Mouse (Mus musculus) adrenal gland, postnatal 10 days (tissue): ENCODE measurements around the gene Sco2. TPM values are rescaled to one million over a fixed set of nuclear protein-coding genes. Genes with fewer than 3 reads are reported as not detected.
A peak's percentile ranks its signal among the peaks of the same experiment; 100 is the strongest.

Experiments used
- DNase-seq: peaks from one replicate; pipeline ENCODE4 v3.0.0; 2021; ENCODE audit warnings: mixed read lengths
- long read RNA-seq, 2 experiments: library from polyadenylated mRNA; stranded (forward); transcript quantifications; one replicate each; pipeline ENCODE4 v2.0.0; 2021
- total RNA-seq, 2 experiments: library from RNA; stranded (reverse); gene quantifications; 2 replicates each; pipeline ENCODE4 v1.2.3; 2021

Gene Sco2
- 10 to 100 TPM; 34.7 to 43.7 TPM for total RNA-seq
- long read RNA-seq, experiment 1, transcript Sco2-202 (2 exons, 1,250 nt) = minor isoform, 10 of 54 reads
- long read RNA-seq, experiment 1, transcript Sco2-201 (3 exons, 1,145 nt) = major isoform, 16 of 54 reads
- long read RNA-seq, experiment 1, partial matches to known transcripts = 27 of 54 reads
- long read RNA-seq, experiment 1, other reads (novel, unspliced or antisense) = 1 of 54 reads
- long read RNA-seq, experiment 2, transcript Sco2-201 (3 exons, 1,145 nt) = major isoform, 16 of 33 reads
- long read RNA-seq, experiment 2, partial matches to known transcripts = 14 of 33 reads
- long read RNA-seq, experiment 2, other reads (novel, unspliced or antisense) = 0 of 33 reads

GRCm38 (mm10) chr15:89373762-89374248, at the start of gene Sco2:
Gene Sco2, minus strand, starts transcription at chr15:89373846.
- DNase-seq = peak; percentile 96

- DNase-seq = no peak
Observed at GRCm38 (mm10) chr15:89421938-89422337, 48.3 kb upstream of the Sco2 start.

GRCm38 (mm10) chr15:89415282-89415681, 41.6 kb upstream of the Sco2 start:
- DNase-seq = no peak

GRCm38 (mm10) chr15:89410118-89410517, 36.5 kb upstream of the Sco2 start, which contains the start of gene Syce3:
Gene Syce3, minus strand, starts transcription at chr15:89410503.
- no peak for DNase-seq

- no peak for DNase-seq
Observed at GRCm38 (mm10) chr15:89406691-89407090, 33.0 kb upstream of the Sco2 start.

DNA sequence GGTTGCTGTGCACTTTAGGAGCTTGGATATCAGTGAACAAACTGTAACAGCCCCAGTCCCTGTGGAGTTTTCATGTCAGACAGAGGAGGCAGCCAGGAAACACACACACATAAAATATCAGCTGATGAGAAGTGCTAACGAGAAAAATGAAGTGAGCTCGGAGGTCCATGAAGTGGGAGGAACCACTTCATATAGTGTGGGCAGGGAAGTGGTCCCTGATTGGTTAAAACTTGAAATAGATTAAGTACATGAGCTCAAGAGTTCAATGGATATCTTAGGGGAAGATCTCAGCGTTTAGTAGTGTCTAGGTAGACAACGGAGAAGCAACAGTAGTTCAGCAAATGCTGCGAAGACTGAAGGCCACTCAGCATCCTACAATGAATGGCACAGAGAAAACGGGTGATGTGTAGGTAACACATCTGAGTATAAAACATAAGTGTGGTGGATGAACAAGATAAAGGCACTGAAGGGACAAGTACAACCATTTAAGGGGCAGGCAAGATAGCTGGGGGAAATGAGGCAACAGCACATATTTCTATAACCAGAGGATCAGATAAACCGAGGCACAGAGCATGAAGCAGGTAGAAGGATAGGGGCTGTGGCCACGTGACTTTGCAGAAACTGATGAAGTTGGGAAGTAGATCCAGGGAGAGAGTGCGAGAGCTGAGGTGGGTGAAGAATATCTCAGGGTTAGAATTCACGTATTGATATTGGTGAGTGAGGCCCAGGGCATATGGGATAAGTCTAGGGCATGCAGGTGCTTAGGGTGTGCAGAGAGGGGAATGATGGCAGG, 31.4 kb upstream of the Sco2 start:
- no peak for DNase-seq

DNA sequence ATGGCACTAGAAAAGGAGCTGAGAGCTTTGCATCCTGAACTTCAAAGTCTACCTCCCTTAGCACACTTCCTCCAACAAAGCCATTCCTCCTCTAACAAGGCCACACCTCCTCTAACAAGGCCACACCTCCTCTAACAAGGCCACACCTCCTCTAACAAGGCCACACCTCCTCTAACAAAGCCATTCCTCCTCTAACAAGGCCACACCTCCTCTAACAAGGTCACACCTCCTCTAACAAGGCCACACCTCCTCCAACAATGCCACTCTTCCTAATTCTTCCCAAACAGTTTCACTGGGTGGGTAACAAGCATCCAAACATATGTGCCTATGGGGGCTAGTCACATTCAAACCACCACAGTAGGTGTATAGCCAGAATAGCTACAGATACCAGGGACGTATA, 28.8 kb upstream of the Sco2 start:
- DNase-seq = no peak

DNA sequence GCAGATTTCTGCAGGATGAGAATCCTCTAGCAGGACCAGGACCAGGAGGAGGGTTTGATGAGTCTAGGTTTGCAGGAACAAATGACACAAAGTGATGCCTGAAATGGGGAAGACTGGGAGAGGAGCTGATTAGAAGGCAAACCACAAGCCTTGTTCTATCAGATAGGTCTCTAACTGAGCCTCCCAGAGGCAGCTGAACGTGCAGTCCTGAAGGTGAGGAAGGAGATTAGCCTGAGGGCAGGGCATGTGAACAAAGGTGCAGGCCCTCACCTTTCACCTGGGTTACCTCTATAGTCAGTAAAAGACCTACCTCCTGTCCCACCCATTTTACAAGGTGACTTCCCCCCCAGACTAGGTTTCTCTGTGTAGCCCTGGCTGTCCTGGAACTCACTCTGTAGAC, 26.1 kb upstream of the Sco2 start:
- no peak for DNase-seq

DNA sequence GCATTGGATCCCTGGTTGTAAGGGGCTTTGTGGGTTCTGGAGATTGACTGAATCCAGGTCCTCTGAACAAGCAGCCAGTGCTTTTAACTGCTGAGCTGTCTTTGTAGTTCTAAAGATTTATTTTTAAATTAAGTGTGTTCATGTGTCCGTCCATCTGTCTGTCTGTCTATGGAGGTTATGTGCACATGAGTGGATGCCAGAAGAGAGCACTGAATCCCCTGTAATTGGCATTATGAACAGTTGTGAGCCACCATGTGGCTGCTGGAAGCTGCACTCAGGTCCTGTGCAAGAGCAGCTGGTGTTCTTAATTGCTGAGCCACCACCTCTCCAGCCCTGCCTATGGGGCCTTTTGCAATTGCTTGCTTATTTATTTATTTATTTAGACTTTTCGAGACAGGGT, 24.5 kb upstream of the Sco2 start:
- no peak for DNase-seq

GRCm38 (mm10) chr15:89396883-89397282, 23.2 kb upstream of the Sco2 start:
- no peak for DNase-seq

DNA sequence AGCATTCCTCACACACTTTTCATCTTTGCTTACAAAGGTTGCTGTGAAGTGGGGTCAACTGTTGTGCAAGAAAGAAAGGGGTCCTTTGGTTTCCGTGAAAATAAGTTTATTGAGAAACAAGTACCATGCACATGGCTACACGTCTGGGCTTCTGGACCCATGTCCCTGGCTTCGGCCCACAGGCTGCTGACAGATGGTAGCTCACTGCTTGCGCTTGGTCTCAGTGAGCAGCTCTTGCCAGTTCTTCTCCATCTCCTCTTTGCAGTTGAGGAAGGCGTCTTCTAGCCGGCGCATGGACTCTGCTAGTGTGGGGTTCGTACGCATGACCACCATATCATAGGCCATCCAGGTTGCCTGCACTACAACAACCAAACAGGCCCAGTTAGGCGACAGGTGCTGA, 16.4 kb upstream of the Sco2 start:
- no peak for DNase-seq

DNA sequence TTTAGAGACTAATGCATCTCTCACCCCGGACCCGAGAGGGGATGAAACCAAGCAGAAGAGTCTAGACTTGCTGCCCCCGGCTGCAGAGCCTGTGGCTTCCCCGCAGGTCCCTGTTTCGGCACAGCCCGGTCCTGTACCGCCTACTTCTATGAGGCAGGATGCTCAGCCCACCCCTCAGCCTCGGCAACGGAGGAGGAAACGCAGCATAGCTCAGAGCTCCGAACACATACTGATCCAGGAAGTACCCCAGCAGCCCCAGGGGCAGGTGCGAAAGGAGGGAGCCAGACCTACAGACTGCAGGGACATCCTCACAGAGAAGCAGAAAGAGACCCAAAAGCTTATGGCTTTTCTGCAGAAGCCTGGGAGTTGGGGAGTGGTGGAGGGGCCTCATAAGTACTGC, 13.5 kb upstream of the Sco2 start:
- DNase-seq = no peak

- DNase-seq = no peak
Observed at GRCm38 (mm10) chr15:89384617-89385016, 11.0 kb upstream of the Sco2 start, which contains the start of gene Klhdc7b. Gene Klhdc7b, plus strand, starts transcription at chr15:89384917.

GRCm38 (mm10) chr15:89379429-89379828, 5.8 kb upstream of the Sco2 start:
- peak; percentile 46 for DNase-seq

GRCm38 (mm10) chr15:89378831-89379401, 5.3 kb upstream of the Sco2 start, which contains the start of gene Odf3b:
Gene Odf3b, minus strand, starts transcription at chr15:89379282.
- DNase-seq = peak; percentile 40

- no peak for DNase-seq
Observed at GRCm38 (mm10) chr15:89377938-89378828, 4.5 kb upstream of the Sco2 start.

DNA sequence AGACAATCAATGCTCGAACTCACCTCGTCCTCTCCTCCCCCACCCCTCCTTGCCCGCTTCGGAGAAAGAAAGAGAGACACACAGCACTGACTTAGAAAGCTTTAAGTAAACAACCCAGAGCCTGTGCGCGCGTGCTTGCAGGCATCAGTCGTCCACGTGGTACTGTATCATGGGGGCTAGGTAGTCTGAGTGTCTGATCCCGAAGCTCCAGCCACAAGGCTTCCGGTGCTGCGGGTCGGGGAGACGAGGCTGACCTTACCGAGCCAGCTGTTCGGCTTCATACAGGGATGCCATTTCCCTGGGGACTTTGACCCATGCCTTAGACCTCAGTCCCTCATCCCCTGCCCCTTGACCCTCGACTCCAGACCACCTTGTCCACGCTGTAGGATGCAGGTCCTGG, 3.7 kb upstream of the Sco2 start:
- DNase-seq = no peak

GRCm38 (mm10) chr15:89376957-89377356, 3.3 kb upstream of the Sco2 start, which contains the start of gene Tymp:
Gene Tymp, minus strand, starts transcription at chr15:89377039.
- DNase-seq = no peak

- peak; percentile 35 for DNase-seq
Observed at GRCm38 (mm10) chr15:89376040-89376439, 2.4 kb upstream of the Sco2 start.

DNA sequence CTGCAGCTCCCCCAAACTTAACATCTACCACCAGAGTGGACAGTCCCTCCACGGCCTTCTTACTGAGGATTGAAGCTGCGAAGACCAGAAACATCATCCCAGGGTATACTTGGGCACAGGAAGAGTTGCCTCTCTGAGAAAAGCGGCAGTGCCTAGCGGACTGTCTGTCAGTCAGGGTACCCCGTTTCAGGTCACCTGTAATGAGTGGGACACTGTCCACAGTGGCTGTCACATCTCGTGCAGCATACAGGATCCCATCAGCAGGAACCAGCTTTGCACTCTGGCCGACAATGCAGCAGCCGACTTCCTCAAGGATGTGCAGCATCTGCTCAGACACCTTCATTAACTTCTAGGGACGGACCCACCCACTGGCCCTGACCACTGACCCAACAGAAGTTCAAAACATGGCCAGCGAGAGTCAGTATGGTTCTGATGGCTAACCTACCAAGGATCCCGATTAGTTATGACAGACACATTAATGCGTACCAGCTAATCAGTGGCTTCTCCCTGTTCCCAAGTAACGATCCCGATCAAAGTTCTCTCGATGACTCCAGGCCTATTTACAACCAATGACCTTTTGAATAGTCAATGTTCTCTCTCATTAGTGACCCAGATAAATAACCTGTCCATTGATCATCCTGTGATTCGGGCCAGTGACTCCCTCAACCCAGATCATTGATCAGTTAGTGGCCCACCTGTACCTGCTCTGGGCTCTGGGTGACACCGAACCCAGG, 1.3 kb upstream of the Sco2 start:
- DNase-seq = no peak

DNA sequence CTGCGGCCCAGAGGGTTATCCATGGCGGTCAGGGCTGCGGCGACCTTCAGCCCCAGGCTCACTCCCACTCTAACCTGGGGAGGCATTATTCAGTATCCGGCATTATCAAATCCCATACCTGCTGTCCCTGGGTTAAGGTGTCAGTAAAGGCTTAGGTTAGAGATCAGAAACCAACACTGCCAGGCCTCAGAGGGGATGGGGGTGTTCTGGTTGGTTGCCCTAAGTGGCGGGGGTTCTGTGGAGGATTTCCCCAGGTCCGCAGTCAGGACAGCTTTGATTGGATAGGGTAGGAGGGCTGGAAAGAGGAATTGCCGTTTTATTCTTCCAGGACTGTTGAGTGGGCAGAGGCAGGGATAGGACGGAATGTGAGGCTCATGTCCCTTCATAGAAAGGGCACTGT, 694 bp upstream of the Sco2 start:
- no peak for DNase-seq
